Mouse (Mus musculus) olfactory bulb, adult 2 months (tissue): ENCODE data around the gene Gm42417.

Experiments
- CTCF ChIP-seq: fragments of 200-500 bp; IDR thresholded peaks from 2 replicates; pipeline ENCODE4 v1.5.1; 2012; ENCODE audit warnings: low read depth, mild to moderate bottlenecking, low read length, moderate library complexity; ENCODE audit not compliant: insufficient read depth
- POLR2A ChIP-seq: fragments of 200-500 bp; IDR thresholded peaks from 2 replicates; pipeline ENCODE4 v1.6.1; 2012; ENCODE audit warnings: mild to moderate bottlenecking, low read depth, low read length, moderate library complexity; ENCODE audit not compliant: insufficient read depth

DNA sequence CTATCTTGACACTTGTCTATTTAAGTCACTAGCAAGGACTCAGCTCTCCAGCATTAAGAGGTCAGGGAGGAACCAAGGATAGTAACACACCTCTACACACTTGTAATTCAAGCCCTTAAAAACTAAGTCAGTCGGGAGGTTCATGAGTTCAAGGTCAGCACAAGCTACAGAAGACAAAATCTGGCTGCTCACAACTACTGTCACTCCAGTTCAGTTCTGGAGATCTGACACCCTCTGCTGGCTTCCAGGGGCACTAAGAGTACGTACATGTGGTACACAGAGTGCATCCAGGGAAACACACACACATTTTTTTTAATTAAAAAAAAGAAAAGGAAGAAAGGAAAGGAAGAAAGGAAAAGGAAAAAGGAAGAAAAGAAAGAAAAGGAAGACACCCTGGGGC lies 42.5 kb downstream of the Gm42417 start:
- TF ChIP-seq CTCF (no peak), POLR2A (no peak)
